Mouse (Mus musculus) heart, embryonic 15.5 days (tissue): ENCODE results near the gene Tkt. TPM values are rescaled to one million over a fixed set of nuclear protein-coding genes. Genes with fewer than 3 reads are reported as not detected.

Experiments used
- ATAC-seq: fragments of 200-750 bp; cut with Nextera tagmentation; replicated peaks from 2 replicates; pipeline ENCODE4 v1.8.0; 2017; ENCODE audit warnings: low read depth, moderate TSS enrichment; ENCODE audit not compliant: insufficient number of reproducible peaks, insufficient read depth, low FRiP score
- H3K27ac ChIP-seq: fragments of 300-500 bp; sonication (generic); 2 replicates; pipeline ENCODE4 v1.5.1; 2015; ENCODE audit warnings: mild to moderate bottlenecking, inconsistent platforms
- H3K27me3 ChIP-seq: fragments of 300-500 bp; sonication (generic); 2 replicates; pipeline ENCODE4 v1.6.1; 2015; ENCODE audit warnings: inconsistent platforms
- H3K36me3 ChIP-seq: fragments of 300-500 bp; sonication (generic); 2 replicates; pipeline ENCODE4 v1.6.1; 2015; ENCODE audit warnings: mild to moderate bottlenecking, inconsistent platforms
- H3K4me1 ChIP-seq: fragments of 300-500 bp; sonication (generic); replicated peaks from 2 replicates; pipeline ENCODE4 v1.6.1; 2015; ENCODE audit warnings: inconsistent platforms
- H3K4me2 ChIP-seq: fragments of 300-500 bp; sonication (generic); 2 replicates; pipeline ENCODE4 v1.6.1; 2015; ENCODE audit warnings: inconsistent platforms, mild to moderate bottlenecking, moderate library complexity
- H3K4me3 ChIP-seq: fragments of 300-500 bp; sonication (generic); 2 replicates; pipeline ENCODE4 v1.5.1; 2015; ENCODE audit warnings: mild to moderate bottlenecking, inconsistent platforms
- H3K9ac ChIP-seq: fragments of 300-500 bp; sonication (generic); 2 replicates; pipeline ENCODE4 v1.6.1; 2015; ENCODE audit warnings: mild to moderate bottlenecking, inconsistent platforms
- H3K9me3 ChIP-seq: fragments of 300-500 bp; sonication (generic); replicated peaks from 2 replicates; pipeline ENCODE4 v1.6.1; 2016; ENCODE audit warnings: inconsistent platforms
- WGBS: fragments of 180-500 bp; shearing (Covaris S2); methylation state at CpG from one replicate; pipeline ENCODE4 v1.1.7; 2015; ENCODE audit warnings: mixed read lengths; 5-methylcytosine and 5-hydroxymethylcytosine counted together
- polyA plus RNA-seq: library from polyadenylated mRNA; unstranded; fragments of >200 nt; fragmentation: Nextera tagmentation; extraction: Ambion mirVana; gene quantifications from 2 replicates; pipeline ENCODE4 v1.2.1, GENCODE M21; 2015

The Tkt gene
- polyA plus RNA-seq, 1 experiment from 2014 or later, result 65.8 TPM

DNA sequence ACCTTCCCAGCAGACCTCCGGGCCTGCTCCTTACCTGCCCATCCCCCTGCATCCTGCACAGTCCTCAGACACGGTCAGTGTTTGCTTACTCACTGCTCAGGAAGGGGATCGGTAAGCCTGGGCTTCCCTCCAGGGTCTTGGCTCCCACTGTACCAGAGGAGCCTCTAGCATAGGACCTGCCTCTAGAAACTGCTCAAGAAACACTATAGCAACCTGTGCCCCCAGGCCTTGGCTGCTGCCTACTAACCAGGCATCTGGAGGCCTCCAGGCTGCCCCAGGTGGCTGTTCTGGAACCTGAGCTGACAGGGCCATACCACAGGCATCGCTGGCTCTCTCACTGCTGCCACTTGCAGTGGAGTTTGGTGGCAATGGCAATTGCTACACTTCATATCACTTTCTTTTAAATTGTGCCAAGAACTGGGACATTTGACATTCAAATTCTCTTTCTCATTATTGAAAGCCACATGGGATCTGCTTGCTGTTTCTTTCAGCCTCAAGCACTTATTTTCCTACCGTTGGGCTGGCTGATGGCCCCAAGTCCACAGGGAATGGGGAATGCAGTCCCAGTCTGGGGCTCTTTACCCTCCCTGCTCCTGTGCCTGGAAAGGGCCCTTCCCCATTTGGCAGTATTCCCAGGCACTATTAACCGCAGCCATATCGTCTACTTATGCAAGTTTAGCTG is 38.8 kb downstream of the Tkt start:
- WGBS, result 30% methylated on average over 7 of the region's 7 CpGs
- Histone ChIP-seq H3K4me1 (peaks cover 37% of the 10 kb centered on the region), H3K27ac (peak overlapping the region; percentile 43), H3K9me3 (no peaks in the 10 kb centered on the region), H3K36me3 (no peaks in the 10 kb centered on the region), H3K27me3 (no peaks in the 10 kb centered on the region), H3K4me2 (no peak overlapping the region), H3K9ac (no peak overlapping the region), H3K4me3 (no peak overlapping the region)
- peak; percentile 11; the same call in 1 of the 2 replicates for ATAC-seq

- Histone ChIP-seq H3K27ac (no peak overlapping the region), H3K9ac (no peak overlapping the region), H3K4me1 (peaks cover 53% of the 10 kb centered on the region), H3K27me3 (no peaks in the 10 kb centered on the region), H3K4me3 (no peak overlapping the region), H3K4me2 (no peak overlapping the region), H3K36me3 (no peaks in the 10 kb centered on the region), H3K9me3 (no peaks in the 10 kb centered on the region)
- no peak for ATAC-seq
- WGBS, result 69% methylated on average over 11 of the region's 11 CpGs
Observed at GRCm38 (mm10) chr14:30590041-30590645, 42.0 kb downstream of the Tkt start.

DNA sequence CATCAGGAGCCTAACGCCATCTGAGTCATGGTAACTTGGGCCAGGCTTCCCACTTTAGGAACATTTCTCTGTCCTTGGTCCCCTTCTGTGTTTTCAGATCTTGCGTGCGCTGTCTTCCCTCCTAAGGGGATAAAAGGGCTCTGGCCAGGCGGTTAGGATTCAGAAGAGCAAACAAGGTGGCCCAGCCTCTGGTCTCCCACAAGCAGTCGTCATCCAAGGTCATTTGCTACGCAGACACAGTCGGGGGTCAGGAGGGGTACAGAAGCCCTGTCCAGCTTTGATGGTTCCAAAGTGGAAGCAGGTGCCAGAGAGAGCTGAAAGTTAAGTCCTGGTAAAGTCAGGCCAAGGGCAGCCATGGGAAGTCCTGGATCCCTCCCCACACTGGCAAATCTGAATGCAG is 42.8 kb downstream of the Tkt start:
- Histone ChIP-seq H3K36me3 (no peaks in the 10 kb centered on the region), H3K27me3 (no peaks in the 10 kb centered on the region), H3K9me3 (no peaks in the 10 kb centered on the region), H3K27ac (no peak overlapping the region), H3K9ac (no peak overlapping the region), H3K4me3 (no peak overlapping the region), H3K4me1 (peaks cover 52% of the 10 kb centered on the region), H3K4me2 (no peak overlapping the region)
- 72% methylated on average over 7 of the region's 7 CpGs for WGBS
- ATAC-seq, result no peak

DNA sequence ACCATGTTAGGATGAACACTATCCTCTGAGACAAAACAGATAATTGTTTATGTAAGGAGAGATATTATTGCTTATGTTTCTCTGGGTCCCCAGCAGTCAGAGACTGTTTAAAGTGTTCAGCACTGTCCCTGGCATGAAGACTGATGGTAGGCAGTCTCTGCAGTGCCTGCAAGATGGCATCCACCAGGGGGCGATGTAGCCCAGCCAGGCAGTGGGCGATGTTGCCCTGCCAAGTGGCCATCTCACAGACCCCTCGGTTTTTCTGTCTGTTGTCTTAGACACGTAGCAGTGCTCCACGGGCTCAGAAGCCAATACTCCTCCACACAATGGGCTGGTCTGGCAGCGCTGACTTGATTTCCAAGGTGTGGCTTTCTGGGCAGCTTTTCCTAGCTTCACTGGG is 43.3 kb downstream of the Tkt start:
- Histone ChIP-seq H3K4me3 (no peak overlapping the region), H3K27me3 (no peaks in the 10 kb centered on the region), H3K9ac (no peak overlapping the region), H3K36me3 (peaks cover under 1% of the 10 kb centered on the region; the same call in 1 of the 2 replicates), H3K27ac (no peak overlapping the region), H3K9me3 (no peaks in the 10 kb centered on the region), H3K4me2 (peak overlapping the region; percentile 41), H3K4me1 (peaks cover 52% of the 10 kb centered on the region)
- no peak for ATAC-seq
- 15% methylated on average over 6 of the region's 6 CpGs for WGBS

- peak; percentile 66 for ATAC-seq
- H3K9me3 ChIP-seq, result no peaks in the 10 kb centered on the region
- peaks cover 11% of the 10 kb centered on the region for H3K36me3 ChIP-seq
- no peak overlapping the region for H3K9ac ChIP-seq
- H3K4me2 ChIP-seq, result no peak overlapping the region
- peaks cover 40% of the 10 kb centered on the region for H3K4me1 ChIP-seq
- 31% methylated on average over 11 of the region's 11 CpGs for WGBS
- H3K4me3 ChIP-seq, result no peak overlapping the region
- no peaks in the 10 kb centered on the region for H3K27me3 ChIP-seq
- peak overlapping the region; percentile 89 for H3K27ac ChIP-seq
Observed at GRCm38 (mm10) chr14:30593279-30594091, 45.3 kb downstream of the Tkt start.

DNA sequence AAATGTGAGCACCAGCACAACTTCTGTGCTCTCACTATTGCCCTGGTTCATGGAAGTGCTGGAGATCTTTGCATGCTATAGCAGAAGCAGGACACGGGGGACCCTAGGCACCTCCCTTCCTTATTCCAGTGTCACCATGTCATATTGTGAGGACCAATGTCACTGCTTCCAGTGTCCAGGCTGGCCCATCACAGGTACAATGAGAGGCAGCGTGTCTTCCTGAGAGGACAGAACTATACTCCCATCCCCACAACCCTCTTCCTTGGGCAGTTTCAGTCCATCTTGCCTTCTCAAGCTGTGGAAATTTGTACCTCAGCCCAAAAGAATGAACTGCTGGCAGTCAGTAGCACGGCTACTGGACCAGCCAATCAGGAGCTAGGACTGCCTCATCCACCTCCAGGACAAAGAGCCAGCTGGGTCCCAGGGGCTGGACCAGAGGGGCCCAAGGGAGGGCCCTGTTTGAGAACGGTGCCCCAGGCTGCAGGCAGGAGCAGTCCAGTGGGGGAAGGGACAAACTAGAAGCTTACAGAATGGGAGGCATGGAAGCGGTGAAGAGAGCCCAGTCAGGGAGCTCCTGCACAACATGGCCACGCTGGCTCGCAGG is 46.0 kb downstream of the Tkt start:
- H3K27ac ChIP-seq, result peak overlapping the region; percentile 89
- H3K27me3 ChIP-seq, result no peaks in the 10 kb centered on the region
- ATAC-seq, result peak; percentile 81
- H3K4me2 ChIP-seq, result 0 out of 2 replicates have a peak overlapping the region, but pooled peaks have one; percentile 2
- peaks cover 40% of the 10 kb centered on the region for H3K4me1 ChIP-seq
- 37% methylated on average over 7 of the region's 7 CpGs for WGBS
- H3K9me3 ChIP-seq, result no peaks in the 10 kb centered on the region
- no peak overlapping the region for H3K4me3 ChIP-seq
- H3K9ac ChIP-seq, result peak overlapping the region; percentile 20; the same call in 1 of the 2 replicates
- peaks cover 18% of the 10 kb centered on the region for H3K36me3 ChIP-seq

- Histone ChIP-seq H3K27me3 (no peaks in the 10 kb centered on the region), H3K9ac (no peak overlapping the region), H3K36me3 (peaks cover 22% of the 10 kb centered on the region), H3K9me3 (no peaks in the 10 kb centered on the region), H3K27ac (no peak overlapping the region), H3K4me3 (no peak overlapping the region), H3K4me1 (peaks cover 40% of the 10 kb centered on the region), H3K4me2 (no peak overlapping the region)
- 88% methylated on average over 8 of the region's 8 CpGs for WGBS
- ATAC-seq, result no peak
Observed at GRCm38 (mm10) chr14:30595576-30596313, 47.6 kb downstream of the Tkt start.

DNA sequence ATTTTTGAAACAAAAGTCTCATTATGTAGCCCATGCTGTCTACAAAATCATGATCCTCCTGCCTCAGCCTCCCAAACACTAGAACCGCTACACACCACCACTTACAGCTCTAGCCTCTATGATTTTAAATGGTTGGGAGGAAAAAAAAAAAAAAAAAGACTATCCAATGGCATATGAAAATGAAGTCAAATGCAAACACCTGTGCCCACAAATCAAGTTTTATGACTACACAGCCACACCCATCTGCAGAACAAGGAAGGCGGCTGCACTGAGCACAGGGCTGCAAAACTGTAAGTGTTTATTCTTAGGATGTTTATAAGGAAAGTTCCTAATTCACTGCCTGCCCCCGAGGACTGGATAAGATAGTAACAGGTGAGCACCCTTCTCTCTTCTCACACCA is 48.2 kb downstream of the Tkt start:
- WGBS, result 83% methylated on average over 3 of the region's 3 CpGs
- no peak overlapping the region for H3K4me3 ChIP-seq
- H3K4me1 ChIP-seq, result peaks cover 38% of the 10 kb centered on the region
- no peak overlapping the region for H3K9ac ChIP-seq
- no peak overlapping the region for H3K27ac ChIP-seq
- H3K4me2 ChIP-seq, result no peak overlapping the region
- peaks cover 28% of the 10 kb centered on the region for H3K36me3 ChIP-seq
- H3K27me3 ChIP-seq, result no peaks in the 10 kb centered on the region
- H3K9me3 ChIP-seq, result no peaks in the 10 kb centered on the region
- no peak for ATAC-seq

DNA sequence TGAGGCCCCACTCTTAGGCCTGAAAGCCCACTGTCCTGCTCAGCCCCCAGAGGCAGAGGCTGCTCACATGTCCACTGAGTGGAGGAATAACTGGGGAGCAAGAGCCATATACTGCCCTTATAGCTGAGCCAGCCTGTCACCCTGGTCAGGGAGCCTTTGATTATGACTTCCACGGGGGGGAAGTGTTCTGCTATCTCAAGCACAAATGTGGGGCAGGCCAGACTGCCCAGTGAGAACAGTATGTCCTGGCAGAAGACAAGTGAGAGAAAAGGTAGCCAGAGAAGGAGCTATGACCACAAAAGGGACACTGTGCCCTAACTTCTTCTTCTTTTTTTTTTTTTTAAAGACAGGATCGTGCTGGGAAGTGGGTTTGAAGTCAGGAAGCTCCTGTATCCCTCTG is 49.0 kb downstream of the Tkt start:
- peaks cover 36% of the 10 kb centered on the region for H3K36me3 ChIP-seq
- 68% methylated on average over 2 of the region's 2 CpGs for WGBS
- ATAC-seq, result no peak
- H3K9me3 ChIP-seq, result no peaks in the 10 kb centered on the region
- no peak overlapping the region for H3K4me2 ChIP-seq
- no peak overlapping the region for H3K27ac ChIP-seq
- no peak overlapping the region for H3K4me3 ChIP-seq
- peaks cover 32% of the 10 kb centered on the region for H3K4me1 ChIP-seq
- H3K9ac ChIP-seq, result no peak overlapping the region
- no peaks in the 10 kb centered on the region for H3K27me3 ChIP-seq

- Histone ChIP-seq H3K4me1 (peaks cover 5% of the 10 kb centered on the region; the same call in 1 of the 2 replicates), H3K27ac (no peak overlapping the region), H3K9ac (no peak overlapping the region), H3K9me3 (no peaks in the 10 kb centered on the region), H3K36me3 (peaks cover 20% of the 10 kb centered on the region; the same call in 1 of the 2 replicates), H3K27me3 (no peaks in the 10 kb centered on the region), H3K4me3 (no peak overlapping the region), H3K4me2 (no peak overlapping the region)
- 84% methylated on average over 5 of the region's 5 CpGs for WGBS
- no peak for ATAC-seq
Observed at GRCm38 (mm10) chr14:30606817-30607216, 58.7 kb downstream of the Tkt start.
